14 mouse cellular contexts compared by ENCODE assay signal in the genomic region with DNA sequence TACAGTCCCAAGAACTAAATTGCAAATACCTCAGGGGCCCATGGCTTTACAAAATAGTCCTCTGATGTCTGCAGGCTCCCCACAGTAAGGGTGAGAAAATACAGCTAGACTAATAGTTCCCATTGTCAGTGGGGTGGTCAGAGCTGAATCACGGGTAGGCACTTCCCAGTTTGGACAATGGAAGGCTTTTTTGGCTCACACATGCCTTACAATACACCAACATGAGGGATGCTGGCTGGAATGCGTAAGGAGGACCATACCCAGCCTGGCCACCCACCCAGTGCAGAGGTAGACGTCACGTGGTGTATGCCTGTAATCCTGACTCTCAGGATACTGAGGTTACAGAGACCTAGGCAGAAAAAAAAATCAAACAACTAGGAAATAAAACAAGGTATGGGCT. TPM values are rescaled to one million over a fixed set of nuclear protein-coding genes. Genes with fewer than 3 reads are reported as not detected.
A peak's percentile ranks its signal among the peaks of the same experiment; 100 is the strongest.
DNase-seq lines count a peak whose midpoint lies in the region; ATAC-seq and TF ChIP-seq lines count a peak whose summit lies in the region.
"Had no signal": no experiment of that assay in that cellular context is flagged by ENCODE, and none has a peak within 500 bp of the region (broad histone marks: within the 10 kb centered on the region; RNA-seq: fewer than 3 reads in every experiment).

No protein-coding gene starts in this region.

- no peak for TF ChIP-seq CTCF in layer of hippocampus, adult 2 months (conservative IDR thresholded peaks at IDR 0.05)
- TF ChIP-seq CTCF in cerebellum, adult 2 months (IDR thresholded peaks at IDR 0.05; ENCODE audit: borderline replicate concordance, insufficient read depth, low read depth, low read length), result no peak

- no peak for DNase-seq in layer of hippocampus, adult 2 months (ENCODE audit: low spot score in 2 of 2)
- no peak for DNase-seq in layer of hippocampus, postnatal 25 days (ENCODE audit: extremely low spot score in 1 of 2, low spot score in 1 of 2)
- no peak for DNase-seq in embryonic facial prominence, embryonic 10.5 days (ENCODE audit: low spot score)
- no peak for DNase-seq in spleen, adult 18-20 months
- DNase-seq in cerebellum, adult 2 months, result no peak
- DNase-seq in cerebellum, postnatal 36 days, result no peak
- DNase-seq: adrenal gland, postnatal 10 days; cerebellum, adult 8-10 months; liver, embryonic 13.5 days; retina, postnatal 1 day; thymus, postnatal 36 days had no signal

- no peak for TF ChIP-seq POLR2A in cerebellum, adult 2 months (IDR thresholded peaks at IDR 0.05; ENCODE audit: borderline replicate concordance, insufficient read depth, low read length)

- H3K27ac ChIP-seq in layer of hippocampus, adult 2 months, result peak overlapping the region; percentile 80
- H3K27ac ChIP-seq in embryonic facial prominence, embryonic 10.5 days (replicated peaks), result peak overlapping the region; percentile 65; the same call in 1 of the 2 replicates
- H3K27ac ChIP-seq in hindbrain, embryonic 12.5 days, result no peak overlapping the region
- peak overlapping the region; percentile 67; the same call in 1 of the 2 replicates for H3K27ac ChIP-seq in midbrain, embryonic 16.5 days (ENCODE audit: low read length)
- H3K27ac ChIP-seq in cerebellum, adult 2 months (ENCODE audit: insufficient read depth, low read length), result no peak overlapping the region
- H3K27ac ChIP-seq: liver, embryonic 13.5 days had no signal

- ATAC-seq in hindbrain, embryonic 12.5 days (ENCODE audit: low FRiP score), result 0 out of 2 replicates have a peak, but pooled peaks have one; percentile 51
- ATAC-seq in midbrain, embryonic 16.5 days, result no peak

- 36% methylated on average over 4 of the region's 4 CpGs for WGBS in embryonic facial prominence, embryonic 10.5 days
- 40% methylated on average over 4 of the region's 4 CpGs for WGBS in hindbrain, embryonic 12.5 days
- 17% methylated on average over 4 of the region's 4 CpGs for WGBS in midbrain, embryonic 16.5 days
- 53% methylated on average over 4 of the region's 4 CpGs for WGBS in cerebellum, adult 2 months

- H3K36me3 ChIP-seq in embryonic facial prominence, embryonic 10.5 days (replicated peaks), result peaks cover 43% of the 10 kb centered on the region
- 0 out of 2 replicates have a peak, but pooled peaks cover 4% of the 10 kb centered on the region for H3K36me3 ChIP-seq in hindbrain, embryonic 12.5 days
- H3K36me3 ChIP-seq in midbrain, embryonic 16.5 days (ENCODE audit: control insufficient read depth, insufficient read depth, low read length), result no peaks in the 10 kb centered on the region
- H3K36me3 ChIP-seq: heart, embryonic 15.5 days; liver, embryonic 13.5 days had no signal

- no peaks in the 10 kb centered on the region for H3K9me3 ChIP-seq in embryonic facial prominence, embryonic 10.5 days
- no peaks in the 10 kb centered on the region for H3K9me3 ChIP-seq in hindbrain, embryonic 12.5 days (replicated peaks)
- H3K9me3 ChIP-seq in midbrain, embryonic 16.5 days (replicated peaks; ENCODE audit: control insufficient read depth, low read length, poor library complexity, severe bottlenecking), result no peaks in the 10 kb centered on the region
- H3K9me3 ChIP-seq: heart, embryonic 15.5 days; liver, embryonic 13.5 days had no signal

- no peak overlapping the region for H3K4me3 ChIP-seq in layer of hippocampus, adult 2 months
- no peak overlapping the region for H3K4me3 ChIP-seq in embryonic facial prominence, embryonic 10.5 days
- H3K4me3 ChIP-seq in hindbrain, embryonic 12.5 days, result no peak overlapping the region
- no peak overlapping the region for H3K4me3 ChIP-seq in midbrain, embryonic 16.5 days (ENCODE audit: low read depth, low read length)
- no peak overlapping the region for H3K4me3 ChIP-seq in cerebellum, adult 2 months (replicated peaks; ENCODE audit: insufficient read depth, low read depth, low read length)
- H3K4me3 ChIP-seq: heart, embryonic 15.5 days; liver, embryonic 13.5 days had no signal

- H3K27me3 ChIP-seq in embryonic facial prominence, embryonic 10.5 days (replicated peaks; ENCODE audit: low read depth, poor library complexity, severe bottlenecking), result no peaks in the 10 kb centered on the region
- no peaks in the 10 kb centered on the region for H3K27me3 ChIP-seq in hindbrain, embryonic 12.5 days
- no peaks in the 10 kb centered on the region for H3K27me3 ChIP-seq in midbrain, embryonic 16.5 days (ENCODE audit: control insufficient read depth, insufficient read depth, low read depth, low read length)
- H3K27me3 ChIP-seq in cerebellum, adult 2 months (ENCODE audit: control insufficient read depth, insufficient read depth, low read length), result no peaks in the 10 kb centered on the region
- H3K27me3 ChIP-seq: heart, embryonic 15.5 days; liver, embryonic 13.5 days had no signal

- no peak overlapping the region for H3K4me2 ChIP-seq in hindbrain, embryonic 12.5 days (replicated peaks)
- no peak overlapping the region for H3K4me2 ChIP-seq in midbrain, embryonic 16.5 days (ENCODE audit: low read length)
- H3K4me2 ChIP-seq: heart, embryonic 15.5 days; liver, embryonic 13.5 days had no signal

- H3K9ac ChIP-seq in hindbrain, embryonic 12.5 days, result no peak overlapping the region
- no peak overlapping the region for H3K9ac ChIP-seq in midbrain, embryonic 16.5 days (ENCODE audit: low read depth, low read length)
- H3K9ac ChIP-seq: heart, embryonic 15.5 days; liver, embryonic 13.5 days had no signal

- peaks cover 56% of the 10 kb centered on the region for H3K4me1 ChIP-seq in embryonic facial prominence, embryonic 10.5 days
- H3K4me1 ChIP-seq in hindbrain, embryonic 12.5 days, result peaks cover 34% of the 10 kb centered on the region
- peaks cover 30% of the 10 kb centered on the region for H3K4me1 ChIP-seq in midbrain, embryonic 16.5 days (ENCODE audit: control insufficient read depth, insufficient read depth, low read length)
- H3K4me1 ChIP-seq in cerebellum, adult 2 months (ENCODE audit: control insufficient read depth, insufficient read depth, low read length), result peaks cover 34% of the 10 kb centered on the region
- H3K4me1 ChIP-seq: liver, embryonic 13.5 days had no signal

RNA-seq across cellular contexts. Expression of a gene that starts 39.2 kb away (rescaled TPM):
- total RNA-seq in layer of hippocampus, adult 2 months (2021), result 10 to 100 TPM; 47.9 to 51.4 TPM
- 10 to 100 TPM; 50.0 to 53.4 TPM for total RNA-seq in layer of hippocampus, postnatal 25 days (2021)
- polyA plus RNA-seq in embryonic facial prominence, embryonic 10.5 days (2016; fragmentation: Nextera tagmentation; extraction: Ambion mirVana), result 2.4 and 2.7 TPM in 2 replicates
- 4.6 and 4.9 TPM in 2 replicates for polyA plus RNA-seq in hindbrain, embryonic 12.5 days (2016; fragmentation: Nextera tagmentation; extraction: Ambion mirVana)
- 5.5 and 5.6 TPM in 2 replicates for polyA plus RNA-seq in midbrain, embryonic 16.5 days (2015; fragmentation: Nextera tagmentation; extraction: Ambion mirVana)
- 39.8 and 41.5 TPM in 2 replicates for polyA plus RNA-seq in cerebellum, adult 2 months (2012; rRNA removed)

Comparison
In these comparisons a context has a peak if more than half of its experiments do, and no peak if none do; other contexts are left out.
1. H3K27ac ChIP-seq: peak in layer of hippocampus, adult 2 months (single experiment), embryonic facial prominence, embryonic 10.5 days (single experiment) and midbrain, embryonic 16.5 days (single experiment); none in hindbrain, embryonic 12.5 days (single experiment) and cerebellum, adult 2 months (single experiment).